ENCODE assay signal across 8 mouse cellular contexts in the genomic region with DNA sequence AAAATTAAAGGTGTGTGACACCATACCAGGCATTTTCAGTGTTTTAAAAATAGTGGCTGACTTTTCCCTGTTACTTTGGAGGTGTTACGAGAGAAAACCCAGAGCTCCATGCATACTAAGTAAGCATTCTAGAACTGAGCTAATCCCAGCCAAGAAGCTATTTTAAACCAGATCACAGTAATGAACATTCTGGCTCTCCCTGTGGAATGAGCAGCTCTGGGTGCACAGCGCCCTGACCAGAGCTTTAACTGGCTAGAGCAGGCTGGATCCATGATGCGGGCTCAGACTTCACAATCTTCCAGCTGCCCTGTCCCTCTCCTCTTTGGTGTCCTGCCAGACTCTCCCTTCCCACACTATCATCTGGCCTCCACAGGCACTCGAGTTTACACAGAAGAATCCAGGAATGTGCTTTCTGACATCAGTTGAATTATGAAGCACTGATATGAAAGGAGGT. TPM values are rescaled to one million over a fixed set of nuclear protein-coding genes. Genes with fewer than 3 reads are reported as not detected.
DNase-seq lines count a peak whose midpoint lies in the region; ATAC-seq lines count a peak whose summit lies in the region.

No protein-coding gene starts in this region.

- DNase-seq in adrenal gland, adult (ENCODE audit: inconsistent age in 2 of 2, low spot score in 1 of 2), result peak; percentile 31 to 56
- no peak for DNase-seq in adrenal gland, adult 18-20 months (ENCODE audit: low spot score in 2 of 2)
- peak; percentile 14 to 37 for DNase-seq in gastrocnemius, adult 8-10 months (ENCODE audit: low spot score in 2 of 2)
- DNase-seq in kidney, adult 8-10 months, result peak; percentile 19 to 41
- peak; percentile 43 to 82 for DNase-seq in lung, postnatal 4 days
- DNase-seq in thymus, adult 18-20 months, result no peak
- no peak for DNase-seq in cerebellum, postnatal 4 days (ENCODE audit: low spot score in 2 of 2)

- ATAC-seq in CD4-positive, CD25-positive, alpha-beta regulatory T cell, adult 4 months, result no peak

RNA-seq across cellular contexts. Expression of a gene that starts 21.8 kb away (rescaled TPM):
- 10 to 100 TPM; 62.0 to 70.5 TPM for total RNA-seq in adrenal gland, adult 18-20 months (2021)
- total RNA-seq in gastrocnemius, adult 8-10 months (2022), result 10 to 100 TPM; 18.3 to 22.9 (median 21.0) TPM
- polyA plus RNA-seq in CD4-positive, CD25-positive, alpha-beta regulatory T cell, adult 4 months (2017; shearing (Covaris generic)), result 10 to 100 TPM; 10.2 to 10.4 TPM

RNA-seq across cellular contexts. Expression of a gene that starts 21.9 kb away (rescaled TPM):
- total RNA-seq in adrenal gland, adult 18-20 months (2021), result 10 to 100 TPM; 20.9 to 23.5 TPM
- total RNA-seq in gastrocnemius, adult 8-10 months (2022), result 1 to 10 TPM; 6.4 to 9.3 (median 8.0) TPM
- polyA plus RNA-seq in CD4-positive, CD25-positive, alpha-beta regulatory T cell, adult 4 months (2017; shearing (Covaris generic)), result 1 to 10 TPM; 6.6 to 7.5 TPM

RNA-seq across cellular contexts. Expression of a gene that starts 24.2 kb away (rescaled TPM):
- total RNA-seq in adrenal gland, adult 18-20 months (2021), result 10 to 100 TPM; 17.4 to 36.3 TPM
- total RNA-seq in gastrocnemius, adult 8-10 months (2022), result 10 to 100 TPM; 13.3 to 17.0 (median 15.2) TPM
- polyA plus RNA-seq in CD4-positive, CD25-positive, alpha-beta regulatory T cell, adult 4 months (2017; shearing (Covaris generic)), result 1 to 10 TPM; 1.1 to 1.8 TPM

RNA-seq across cellular contexts. Expression of a gene that starts 56.5 kb away (rescaled TPM):
- 100 to 1,000 TPM; 535 to 745 TPM for total RNA-seq in adrenal gland, adult 18-20 months (2021)
- total RNA-seq in gastrocnemius, adult 8-10 months (2022), result 100 to 1,000 TPM; 535 to 610 (median 563) TPM
- 100 to 1,000 TPM; 117 to 166 TPM for polyA plus RNA-seq in CD4-positive, CD25-positive, alpha-beta regulatory T cell, adult 4 months (2017; shearing (Covaris generic))

Comparison
In these comparisons a context has a peak if more than half of its experiments do, and no peak if none do; other contexts are left out.
1. DNase-seq: peak in adrenal gland, adult (2 of 2), gastrocnemius, adult 8-10 months (2 of 2), kidney, adult 8-10 months (2 of 2) and lung, postnatal 4 days (2 of 2); none in adrenal gland, adult 18-20 months (0 of 2), thymus, adult 18-20 months (0 of 2) and cerebellum, postnatal 4 days (0 of 2).